Mouse (Mus musculus) lung, postnatal 14 days (tissue): ENCODE data around the gene Zmym6.
A peak's percentile ranks its signal among the peaks of the same experiment; 100 is the strongest.

ENCODE experiments used
- DNase-seq: peaks from one replicate; pipeline ENCODE4 v3.0.0; 2021

The Zmym6 gene

GRCm38 (mm10) chr4:127125834-127126463 is 48.8 kb downstream of the Zmym6 start:
- peak; percentile 91 for DNase-seq

DNA sequence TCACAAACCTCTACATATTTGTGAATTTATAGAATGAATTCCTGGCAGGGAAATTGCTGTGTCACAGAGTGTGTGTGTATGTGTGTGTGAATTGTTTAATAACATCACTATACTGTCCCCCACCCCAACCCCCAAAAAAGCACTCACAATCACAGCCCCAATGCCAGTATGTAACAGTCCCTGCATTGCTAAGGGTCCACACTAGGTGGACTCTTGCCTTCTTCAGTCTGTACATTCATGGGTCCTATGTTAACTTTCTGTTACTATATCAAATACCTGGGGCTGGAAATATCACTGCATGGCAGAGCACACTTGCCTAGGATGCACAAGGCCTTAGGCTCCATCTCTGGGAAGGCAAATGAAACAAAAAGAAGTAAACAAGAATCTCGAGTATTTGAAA is 57.5 kb downstream of the Zmym6 start:
- no peak for DNase-seq

DNA sequence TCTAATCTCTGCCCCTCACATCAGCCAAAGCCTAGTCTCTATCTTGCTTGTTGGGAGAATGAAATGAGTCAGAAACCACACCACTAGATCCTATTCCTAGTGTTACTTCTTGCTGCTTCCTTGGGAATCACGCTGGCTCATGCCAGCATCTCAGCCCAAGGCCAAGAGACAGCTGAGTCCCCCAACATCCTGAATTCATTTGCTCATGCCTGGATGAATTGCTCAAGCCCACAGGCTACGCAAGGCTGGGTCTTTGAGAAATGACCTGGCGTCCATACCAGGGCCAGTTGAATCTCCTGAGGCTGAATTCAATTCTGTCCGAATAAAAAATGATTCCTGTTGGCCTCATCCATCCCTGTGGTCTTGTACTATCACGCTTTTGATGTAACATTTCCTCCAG is 60.4 kb downstream of the Zmym6 start:
- DNase-seq, result no peak

DNA sequence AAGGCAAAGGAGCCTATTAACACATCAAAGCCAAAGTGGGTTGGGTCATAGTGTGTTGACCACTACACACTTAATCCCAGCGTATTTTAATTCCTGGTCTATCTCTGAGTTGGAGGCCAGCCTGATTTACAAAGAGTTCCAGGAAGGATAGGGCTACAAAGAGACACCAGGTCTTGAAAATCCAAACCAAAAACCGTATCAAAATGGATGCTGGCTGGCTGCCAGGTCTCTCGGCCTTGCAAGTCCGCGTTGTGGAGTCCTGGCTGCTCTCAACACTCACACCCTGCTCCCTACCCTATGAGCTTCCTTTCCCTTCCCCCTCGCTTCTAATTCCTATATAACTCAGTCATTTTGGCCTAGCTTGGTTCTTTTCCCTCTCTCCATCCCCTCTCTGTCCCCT is 61.3 kb downstream of the Zmym6 start:
- no peak for DNase-seq

DNA sequence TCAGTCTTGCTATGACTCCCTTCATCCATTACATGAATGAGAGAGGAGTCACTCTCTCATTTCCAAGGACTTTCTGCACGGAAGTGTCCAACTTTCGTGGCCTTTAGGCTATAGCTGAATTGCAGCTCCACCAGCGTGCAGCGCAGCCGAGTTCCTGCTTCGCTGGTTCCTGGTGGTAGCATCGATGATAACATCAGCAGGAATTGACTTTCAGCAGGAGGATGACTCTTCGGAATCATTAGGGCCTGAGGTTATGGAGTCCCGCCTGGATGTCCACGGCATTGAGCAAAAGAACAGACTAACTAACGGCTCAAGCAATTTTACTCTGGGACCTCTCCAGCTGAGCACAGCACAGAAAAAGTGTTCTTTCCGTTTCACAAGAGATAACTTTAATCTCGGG is 72.8 kb downstream of the Zmym6 start:
- DNase-seq, result no peak

DNA sequence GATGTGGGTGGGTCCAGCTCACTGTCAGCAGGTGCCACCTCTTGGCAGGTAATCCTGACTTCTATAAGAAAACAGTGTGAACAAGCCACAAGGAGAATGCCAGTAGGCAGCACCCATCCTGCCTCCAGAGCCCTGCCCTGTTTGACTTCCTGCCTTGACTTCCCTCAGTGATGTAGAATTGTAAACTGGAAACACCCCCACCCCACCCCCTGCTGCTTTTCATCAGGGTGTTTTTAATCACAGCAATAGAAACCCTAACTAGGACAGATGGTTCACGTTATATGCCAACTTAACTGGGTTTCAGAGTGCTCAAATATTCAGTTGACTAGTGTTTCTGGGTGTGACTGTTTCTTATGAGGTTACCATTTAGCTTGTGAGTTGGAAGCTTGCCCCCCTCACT is 76.2 kb downstream of the Zmym6 start:
- no peak for DNase-seq

DNA sequence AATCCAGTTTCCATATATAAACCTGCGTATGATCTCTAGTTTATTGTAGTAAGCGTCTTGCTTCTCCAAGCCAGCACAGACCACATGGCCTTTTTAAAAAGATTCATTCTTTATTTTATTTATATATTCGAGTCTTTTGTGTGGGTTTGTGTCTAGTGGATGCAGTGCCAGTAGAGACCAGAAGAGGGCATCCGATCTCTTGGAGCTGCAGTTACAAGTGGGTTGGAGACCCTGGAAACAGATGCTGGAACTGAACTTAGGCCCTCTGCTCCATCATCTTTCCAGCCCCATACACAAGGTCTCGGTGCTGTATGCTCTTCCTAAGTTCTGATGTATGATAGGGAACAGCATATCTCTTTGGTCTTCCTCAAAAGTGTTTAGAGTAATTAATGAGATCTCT is 78.6 kb downstream of the Zmym6 start:
- no peak for DNase-seq

DNA sequence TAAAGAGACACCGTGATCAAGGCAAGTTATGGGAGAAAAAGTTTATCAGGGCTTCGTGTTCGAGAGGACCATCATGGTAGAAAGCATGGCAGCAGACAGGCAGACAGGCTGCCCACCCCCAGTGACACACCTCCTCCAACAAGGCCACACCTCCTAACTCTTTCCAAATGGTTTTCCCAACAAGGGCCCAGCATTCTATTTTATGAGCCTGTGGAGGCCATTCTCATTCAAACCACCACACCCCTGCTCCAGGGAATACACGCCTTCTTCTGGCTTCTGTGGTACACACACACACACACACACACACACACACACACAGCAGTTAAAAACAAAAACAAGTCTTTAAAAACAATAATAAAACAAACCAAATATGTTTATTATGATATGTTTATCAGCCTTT is 80.6 kb downstream of the Zmym6 start:
- no peak for DNase-seq

DNA sequence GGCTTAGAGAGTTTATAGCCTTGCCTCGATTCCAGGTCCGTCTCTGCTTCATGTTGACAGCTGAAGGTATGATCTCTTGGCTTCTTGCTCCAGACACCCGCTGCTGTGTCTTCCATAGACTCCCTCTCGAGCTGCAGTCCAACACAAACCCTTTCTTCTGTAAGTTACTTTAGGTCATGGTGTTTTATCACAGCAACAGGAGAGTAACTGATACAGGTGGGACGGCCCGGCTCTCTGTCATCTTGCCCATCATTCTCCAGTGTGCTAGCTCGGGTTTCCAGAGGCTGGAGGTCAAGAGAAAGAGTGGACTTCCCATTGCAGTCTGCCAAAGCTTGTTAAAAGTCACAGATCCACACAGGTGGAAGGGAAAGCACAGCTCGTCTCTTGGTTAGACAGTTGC is 86.7 kb downstream of the Zmym6 start:
- DNase-seq, result no peak

GRCm38 (mm10) chr4:127167096-127167495 is 89.9 kb downstream of the Zmym6 start:
- no peak for DNase-seq

DNA sequence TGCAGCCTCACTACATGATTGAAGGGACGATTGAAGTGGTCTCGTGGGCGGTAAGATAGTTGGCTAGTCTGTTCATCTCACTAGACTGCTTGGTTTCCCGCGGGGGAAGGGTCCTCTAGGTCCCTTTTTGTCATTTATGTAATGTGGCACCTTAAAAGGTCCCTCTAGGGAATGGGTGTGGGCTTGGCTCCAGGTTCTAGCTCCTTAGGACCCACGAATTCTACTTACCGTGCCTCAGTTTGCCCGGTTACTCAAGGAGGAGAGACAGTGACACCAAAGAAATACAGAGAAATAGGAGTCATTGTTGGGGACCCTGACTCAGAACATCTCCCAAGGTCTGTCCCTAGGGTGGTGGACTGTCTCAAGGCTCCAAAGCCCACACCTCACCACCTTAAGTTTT is 90.5 kb downstream of the Zmym6 start:
- no peak for DNase-seq

- peak; percentile 5 for DNase-seq
Observed at GRCm38 (mm10) chr4:127168211-127168913, 91.2 kb downstream of the Zmym6 start.

DNA sequence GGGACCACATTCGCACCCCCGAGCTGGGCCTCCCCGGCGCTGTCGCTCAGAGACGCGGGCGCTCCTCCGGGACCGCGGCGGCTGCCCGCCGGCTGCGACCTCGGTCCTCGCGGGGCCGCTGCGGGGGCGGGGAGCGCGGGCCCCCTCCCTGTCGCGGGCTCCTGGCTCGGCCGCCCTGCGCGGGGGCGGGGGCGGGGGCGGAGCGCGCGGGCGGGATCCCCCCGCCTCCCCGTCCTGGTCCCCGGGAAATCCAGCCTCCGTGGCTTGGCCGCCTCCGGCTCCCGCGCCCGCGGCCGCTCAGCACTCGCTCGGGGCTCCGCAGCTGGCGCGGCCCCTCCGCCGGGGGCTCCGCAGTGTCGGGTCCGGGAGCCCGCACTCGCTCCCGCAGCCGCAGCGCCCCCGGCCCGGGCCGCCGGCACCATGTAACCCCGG is 91.7 kb downstream of the Zmym6 start, which contains the start of gene Dlgap3:
Gene Dlgap3 (plus strand): TSS at position 291 of the 432 bp plus-strand sequence.
- peak; percentile 26 for DNase-seq

GRCm38 (mm10) chr4:127169346-127170221 is 92.4 kb downstream of the Zmym6 start:
- no peak for DNase-seq

DNA sequence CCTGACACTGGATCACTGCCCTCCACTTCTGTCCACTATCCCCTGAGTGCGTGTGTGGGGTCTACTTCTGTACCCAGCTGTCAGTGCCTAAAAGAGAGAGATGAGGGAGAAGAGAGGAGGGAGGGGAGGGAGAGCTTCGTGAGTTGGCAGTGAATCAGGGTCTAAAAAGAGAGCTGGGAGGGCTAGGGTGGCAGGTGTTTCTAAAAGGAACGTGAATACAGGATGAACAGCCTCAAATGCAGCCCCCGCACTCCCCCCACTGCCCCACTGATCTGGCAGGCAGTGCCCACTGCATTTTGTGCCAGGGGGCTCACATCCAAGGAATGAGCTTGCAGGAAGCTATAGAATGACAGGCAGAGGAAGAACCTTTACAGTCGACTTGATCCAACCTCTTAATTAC is 93.7 kb downstream of the Zmym6 start:
- DNase-seq, result no peak

- DNase-seq, result no peak
Observed at GRCm38 (mm10) chr4:127171341-127171905, 94.2 kb downstream of the Zmym6 start.

GRCm38 (mm10) chr4:127172119-127172518 is 94.9 kb downstream of the Zmym6 start:
- DNase-seq, result no peak

GRCm38 (mm10) chr4:127172614-127173013 is 95.4 kb downstream of the Zmym6 start:
- DNase-seq, result no peak

- DNase-seq, result peak; percentile 73
Observed at GRCm38 (mm10) chr4:127173461-127173860, 96.3 kb downstream of the Zmym6 start.
